Mouse (Mus musculus) CD4-positive, CD25-positive, alpha-beta regulatory T cell, adult 2 months (primary cell): ENCODE measurements around the gene Dars.

Source experiments
- DNase-seq: peaks from one replicate; pipeline ENCODE4 v3.0.0-alpha.2; 2012; ENCODE audit warnings: low read depth, low spot score

Dars gene

GRCm38 (mm10) chr1:128416584-128417532, at the start of gene Dars:
TSS of gene Dars (minus strand) at chr1:128417368.
- peak; percentile 96 for DNase-seq

GRCm38 (mm10) chr1:128466828-128467227, 49.7 kb upstream of the Dars start:
- no peak for DNase-seq

- DNase-seq = no peak
These were observed 46.3 kb upstream of the Dars start for GRCm38 (mm10) chr1:128463478-128463877.

GRCm38 (mm10) chr1:128462389-128462788, 45.2 kb upstream of the Dars start:
- DNase-seq = no peak

GRCm38 (mm10) chr1:128460780-128461179, 43.6 kb upstream of the Dars start:
- no peak for DNase-seq

- no peak for DNase-seq
These were observed 42.3 kb upstream of the Dars start for GRCm38 (mm10) chr1:128459439-128459838.

- no peak for DNase-seq
These were observed 41.8 kb upstream of the Dars start for GRCm38 (mm10) chr1:128459011-128459410.

- no peak for DNase-seq
These were observed 39.8 kb upstream of the Dars start for GRCm38 (mm10) chr1:128456844-128457445.

- no peak for DNase-seq
These were observed 39.1 kb upstream of the Dars start for GRCm38 (mm10) chr1:128456271-128456670.

- DNase-seq = no peak
These were observed 35.0 kb upstream of the Dars start for GRCm38 (mm10) chr1:128452210-128452609.

GRCm38 (mm10) chr1:128451183-128451582, 34.0 kb upstream of the Dars start:
- DNase-seq = no peak

GRCm38 (mm10) chr1:128447206-128447902, 30.2 kb upstream of the Dars start:
- DNase-seq = peak; percentile 82

GRCm38 (mm10) chr1:128443890-128444839, 27.0 kb upstream of the Dars start:
- no peak for DNase-seq

- no peak for DNase-seq
These were observed 23.9 kb upstream of the Dars start for GRCm38 (mm10) chr1:128441129-128441473.

GRCm38 (mm10) chr1:128440386-128441128, 23.4 kb upstream of the Dars start:
- DNase-seq = no peak

- no peak for DNase-seq
These were observed 22.4 kb upstream of the Dars start for GRCm38 (mm10) chr1:128439618-128440017.

GRCm38 (mm10) chr1:128438526-128438925, 21.4 kb upstream of the Dars start:
- DNase-seq = no peak

- DNase-seq = no peak
These were observed 20.1 kb upstream of the Dars start for GRCm38 (mm10) chr1:128437276-128437675.

GRCm38 (mm10) chr1:128436015-128436414, 18.8 kb upstream of the Dars start:
- peak; percentile 23 for DNase-seq

GRCm38 (mm10) chr1:128435551-128435950, 18.4 kb upstream of the Dars start:
- DNase-seq = no peak
